7 mouse cellular contexts compared by ENCODE assay signal in genomic region chr1:191989060-191989459, GRCm38 (mm10). TPM values are rescaled to one million over a fixed set of nuclear protein-coding genes. Genes with fewer than 3 reads are reported as not detected.
A peak's percentile ranks its signal among the peaks of the same experiment; 100 is the strongest.
DNase-seq lines count a peak whose midpoint lies in the region; ATAC-seq lines count a peak whose summit lies in the region.

No protein-coding gene starts in this region.

- no peaks in the 10 kb centered on the region for H3K9me3 ChIP-seq in lung, embryonic 16.5 days (ENCODE audit: control insufficient read depth, low read length)
- H3K9me3 ChIP-seq in forebrain, embryonic 11.5 days (ENCODE audit: control insufficient read depth, low read length): no peaks in the 10 kb centered on the region
- H3K9me3 ChIP-seq in limb, embryonic 13.5 days: no peaks in the 10 kb centered on the region
- H3K9me3 ChIP-seq in neural tube, embryonic 13.5 days: no peaks in the 10 kb centered on the region

- H3K4me1 ChIP-seq in lung, embryonic 16.5 days (replicated peaks; ENCODE audit: control insufficient read depth, insufficient read depth, low read length): no peaks in the 10 kb centered on the region; the same call in 1 of the 2 replicates
- no peaks in the 10 kb centered on the region for H3K4me1 ChIP-seq in forebrain, embryonic 11.5 days (replicated peaks; ENCODE audit: control insufficient read depth, insufficient read depth, low read length)
- H3K4me1 ChIP-seq in limb, embryonic 13.5 days: 0 out of 2 replicates have a peak, but pooled peaks cover 4% of the 10 kb centered on the region
- peaks cover 17% of the 10 kb centered on the region for H3K4me1 ChIP-seq in neural tube, embryonic 13.5 days (replicated peaks)

- no peak for ATAC-seq in lung, embryonic 16.5 days (ENCODE audit: low read depth)
- ATAC-seq in forebrain, embryonic 11.5 days (replicated peaks; ENCODE audit: low FRiP score): no peak
- ATAC-seq in limb, embryonic 13.5 days (ENCODE audit: low FRiP score, low read depth): no peak
- ATAC-seq in neural tube, embryonic 13.5 days (ENCODE audit: low read depth): no peak

- H3K4me2 ChIP-seq in lung, embryonic 16.5 days (ENCODE audit: low read depth, low read length): peak overlapping the region; percentile 69
- peak overlapping the region; percentile 71; the same call in 1 of the 2 replicates for H3K4me2 ChIP-seq in forebrain, embryonic 11.5 days (ENCODE audit: low read depth, low read length, severe bottlenecking)
- H3K4me2 ChIP-seq in limb, embryonic 13.5 days (replicated peaks): peak overlapping the region; percentile 68
- H3K4me2 ChIP-seq in neural tube, embryonic 13.5 days: peak overlapping the region; percentile 67

- H3K36me3 ChIP-seq in lung, embryonic 16.5 days (ENCODE audit: control insufficient read depth, insufficient read depth, low read length): no peaks in the 10 kb centered on the region
- H3K36me3 ChIP-seq in forebrain, embryonic 11.5 days (ENCODE audit: control insufficient read depth, insufficient read depth, low read length): no peaks in the 10 kb centered on the region
- no peaks in the 10 kb centered on the region for H3K36me3 ChIP-seq in limb, embryonic 13.5 days
- H3K36me3 ChIP-seq in neural tube, embryonic 13.5 days: no peaks in the 10 kb centered on the region

- DNase-seq in lung, postnatal 4 days: no peak
- DNase-seq in forebrain, embryonic 11.5 days (ENCODE audit: low spot score): peak; percentile 39
- DNase-seq in T-cell, adult 2 months (ENCODE audit: low spot score): no peak
- no peak for DNase-seq in right cerebral cortex, postnatal 14 days

- H3K9ac ChIP-seq in lung, embryonic 16.5 days (ENCODE audit: low read length): no peak overlapping the region
- H3K9ac ChIP-seq in forebrain, embryonic 11.5 days (ENCODE audit: low read length): no peak overlapping the region
- no peak overlapping the region for H3K9ac ChIP-seq in limb, embryonic 13.5 days
- H3K9ac ChIP-seq in neural tube, embryonic 13.5 days: peak overlapping the region; percentile 78; the same call in 1 of the 2 replicates

- 83% methylated on average over 5 of the region's 5 CpGs for WGBS in lung, embryonic 16.5 days
- 91% methylated on average over 5 of the region's 5 CpGs for WGBS in forebrain, embryonic 11.5 days
- 92% methylated on average over 5 of the region's 5 CpGs for WGBS in limb, embryonic 13.5 days
- WGBS in neural tube, embryonic 13.5 days: 92% methylated on average over 5 of the region's 5 CpGs

- no peaks in the 10 kb centered on the region for H3K27me3 ChIP-seq in lung, embryonic 16.5 days (ENCODE audit: control insufficient read depth, insufficient read depth, low read depth, low read length)
- H3K27me3 ChIP-seq in forebrain, embryonic 11.5 days (ENCODE audit: control insufficient read depth, insufficient read depth, low read length): no peaks in the 10 kb centered on the region
- H3K27me3 ChIP-seq in limb, embryonic 13.5 days: peaks cover 17% of the 10 kb centered on the region
- peaks cover 15% of the 10 kb centered on the region; the same call in 1 of the 2 replicates for H3K27me3 ChIP-seq in neural tube, embryonic 13.5 days

- H3K27ac ChIP-seq in lung, embryonic 16.5 days (ENCODE audit: low read length): peak overlapping the region; percentile 38; the same call in 1 of the 2 replicates
- no peak overlapping the region for H3K27ac ChIP-seq in forebrain, embryonic 11.5 days (ENCODE audit: low read depth, low read length)
- H3K27ac ChIP-seq in limb, embryonic 13.5 days: no peak overlapping the region
- H3K27ac ChIP-seq in neural tube, embryonic 13.5 days (replicated peaks): no peak overlapping the region

- H3K4me3 ChIP-seq in lung, embryonic 16.5 days (ENCODE audit: low read length): no peak overlapping the region
- no peak overlapping the region for H3K4me3 ChIP-seq in forebrain, embryonic 11.5 days (ENCODE audit: low read depth, low read length)
- peak overlapping the region; percentile 61; the same call in 1 of the 2 replicates for H3K4me3 ChIP-seq in limb, embryonic 13.5 days
- peak overlapping the region; percentile 59; the same call in 1 of the 2 replicates for H3K4me3 ChIP-seq in neural tube, embryonic 13.5 days

RNA-seq across cellular contexts. Expression of gene Rd3, which starts 11.9 kb away (rescaled TPM):
- polyA plus RNA-seq in lung, embryonic 16.5 days (2015; fragmentation: Nextera tagmentation; extraction: Ambion mirVana): 2.9 and 3.8 TPM in 2 replicates
- 0.92 and 1.6 TPM in 2 replicates for polyA plus RNA-seq in forebrain, embryonic 11.5 days (2014; fragmentation: Nextera tagmentation; extraction: Ambion mirVana)
- 0.34 and 0.60 TPM in 2 replicates for polyA plus RNA-seq in limb, embryonic 13.5 days (2015; fragmentation: Nextera tagmentation; extraction: Ambion mirVana)
- 12.4 and 16.1 TPM in 2 replicates for polyA plus RNA-seq in neural tube, embryonic 13.5 days (2015; fragmentation: Nextera tagmentation; extraction: Ambion mirVana)

Comparison
In these comparisons a context has a peak if more than half of its experiments do, and no peak if none do; other contexts are left out.
1. H3K4me3 ChIP-seq: peak in limb, embryonic 13.5 days (single experiment) and neural tube, embryonic 13.5 days (single experiment); none in lung, embryonic 16.5 days (single experiment) and forebrain, embryonic 11.5 days (single experiment).
2. Peak in every context shown above with its lines, with median percentiles within 50 percentile points of each other: H3K4me2 ChIP-seq.